ENCODE assay signal across 8 mouse cellular contexts in genomic region chr9:69455391-69455790, GRCm38 (mm10). TPM values are rescaled to one million over a fixed set of nuclear protein-coding genes. Genes with fewer than 3 reads are reported as not detected.
A peak's percentile ranks its signal among the peaks of the same experiment; 100 is the strongest.
DNase-seq lines count a peak whose midpoint lies in the region; ATAC-seq lines count a peak whose summit lies in the region.

No protein-coding gene starts in this region.

- H3K27me3 ChIP-seq in midbrain, embryonic 16.5 days (ENCODE audit: control insufficient read depth, insufficient read depth, low read depth, low read length): peaks cover 16% of the 10 kb centered on the region
- H3K27me3 ChIP-seq in midbrain, embryonic 13.5 days: peaks cover 42% of the 10 kb centered on the region
- H3K27me3 ChIP-seq in embryonic facial prominence, embryonic 11.5 days (ENCODE audit: control insufficient read depth, insufficient read depth, low read length): no peaks in the 10 kb centered on the region
- no peaks in the 10 kb centered on the region for H3K27me3 ChIP-seq in kidney, embryonic 14.5 days (ENCODE audit: control insufficient read depth, insufficient read depth, low read length)

- ATAC-seq in midbrain, embryonic 16.5 days: no peak
- no peak for ATAC-seq in midbrain, embryonic 13.5 days
- no peak for ATAC-seq in embryonic facial prominence, embryonic 11.5 days (replicated peaks; ENCODE audit: insufficient number of reproducible peaks, low FRiP score, low TSS enrichment, low read depth)
- no peak for ATAC-seq in kidney, embryonic 14.5 days (ENCODE audit: low FRiP score, low TSS enrichment)

- intact Hi-C loops in left cerebral cortex, postnatal 36 days (cut with DNase I): no loop called here

- no peak overlapping the region for H3K9ac ChIP-seq in midbrain, embryonic 16.5 days (ENCODE audit: low read depth, low read length)
- no peak overlapping the region for H3K9ac ChIP-seq in midbrain, embryonic 13.5 days (replicated peaks)
- H3K9ac ChIP-seq in embryonic facial prominence, embryonic 11.5 days (replicated peaks; ENCODE audit: low read length): no peak overlapping the region
- peak overlapping the region; percentile 14; the same call in 1 of the 2 replicates for H3K9ac ChIP-seq in kidney, embryonic 14.5 days (ENCODE audit: low read depth, low read length)

- no peak overlapping the region for H3K27ac ChIP-seq in midbrain, embryonic 16.5 days (ENCODE audit: low read length)
- H3K27ac ChIP-seq in midbrain, embryonic 13.5 days: no peak overlapping the region
- H3K27ac ChIP-seq in embryonic facial prominence, embryonic 11.5 days (replicated peaks; ENCODE audit: low read depth, low read length): no peak overlapping the region
- peak overlapping the region; percentile 90 for H3K27ac ChIP-seq in kidney, embryonic 14.5 days (ENCODE audit: low read depth, low read length)

- H3K4me1 ChIP-seq in midbrain, embryonic 16.5 days (ENCODE audit: control insufficient read depth, insufficient read depth, low read length): peaks cover 18% of the 10 kb centered on the region
- peaks cover 25% of the 10 kb centered on the region for H3K4me1 ChIP-seq in midbrain, embryonic 13.5 days (replicated peaks)
- peaks cover 9% of the 10 kb centered on the region for H3K4me1 ChIP-seq in embryonic facial prominence, embryonic 11.5 days (ENCODE audit: control insufficient read depth, insufficient read depth, low read length)
- peaks cover 49% of the 10 kb centered on the region for H3K4me1 ChIP-seq in kidney, embryonic 14.5 days (ENCODE audit: control insufficient read depth, insufficient read depth, low read length)

- H3K36me3 ChIP-seq in midbrain, embryonic 16.5 days (ENCODE audit: control insufficient read depth, insufficient read depth, low read length): no peaks in the 10 kb centered on the region
- H3K36me3 ChIP-seq in midbrain, embryonic 13.5 days: no peaks in the 10 kb centered on the region
- H3K36me3 ChIP-seq in embryonic facial prominence, embryonic 11.5 days (replicated peaks; ENCODE audit: control insufficient read depth, insufficient read depth, low read depth, low read length): no peaks in the 10 kb centered on the region
- peaks cover 3% of the 10 kb centered on the region; the same call in 1 of the 2 replicates for H3K36me3 ChIP-seq in kidney, embryonic 14.5 days (ENCODE audit: control insufficient read depth, insufficient read depth, low read length)

- H3K4me3 ChIP-seq in midbrain, embryonic 16.5 days (ENCODE audit: low read depth, low read length): no peak overlapping the region
- H3K4me3 ChIP-seq in midbrain, embryonic 13.5 days (replicated peaks): no peak overlapping the region
- no peak overlapping the region for H3K4me3 ChIP-seq in embryonic facial prominence, embryonic 11.5 days (ENCODE audit: low read depth, low read length)
- peak overlapping the region; percentile 63 for H3K4me3 ChIP-seq in kidney, embryonic 14.5 days (ENCODE audit: low read length)

- no peaks in the 10 kb centered on the region for H3K9me3 ChIP-seq in midbrain, embryonic 16.5 days (replicated peaks; ENCODE audit: control insufficient read depth, low read length, poor library complexity, severe bottlenecking)
- no peaks in the 10 kb centered on the region for H3K9me3 ChIP-seq in midbrain, embryonic 13.5 days
- no peaks in the 10 kb centered on the region for H3K9me3 ChIP-seq in embryonic facial prominence, embryonic 11.5 days (replicated peaks; ENCODE audit: control insufficient read depth, low read length)
- H3K9me3 ChIP-seq in kidney, embryonic 14.5 days (ENCODE audit: control insufficient read depth, low read length): no peaks in the 10 kb centered on the region

- WGBS in midbrain, embryonic 16.5 days: 84% methylated on average over 4 of the region's 4 CpGs
- 76% methylated on average over 4 of the region's 4 CpGs for WGBS in midbrain, embryonic 13.5 days
- WGBS in embryonic facial prominence, embryonic 11.5 days: 70% methylated on average over 4 of the region's 4 CpGs
- 48% methylated on average over 4 of the region's 4 CpGs for WGBS in kidney, embryonic 14.5 days

- H3K4me2 ChIP-seq in midbrain, embryonic 16.5 days (ENCODE audit: low read length): peak overlapping the region; percentile 11
- H3K4me2 ChIP-seq in midbrain, embryonic 13.5 days (replicated peaks): no peak overlapping the region
- peak overlapping the region; percentile 24; the same call in 1 of the 2 replicates for H3K4me2 ChIP-seq in embryonic facial prominence, embryonic 11.5 days (ENCODE audit: low read depth, low read length)
- peak overlapping the region; percentile 77 for H3K4me2 ChIP-seq in kidney, embryonic 14.5 days (replicated peaks; ENCODE audit: low read depth, low read length)

- DNase-seq in embryonic facial prominence, embryonic 11.5 days (ENCODE audit: low spot score): no peak
- peak; percentile 44 to 50 for DNase-seq in lung, postnatal 4 days
- DNase-seq in left cerebral cortex, postnatal 36 days (ENCODE audit: low spot score in 2 of 2): no peak
- DNase-seq in left cerebral cortex, adult 11 months (ENCODE audit: low spot score): no peak
- no peak for DNase-seq in frontal cortex, postnatal 14 days (ENCODE audit: low spot score in 2 of 2)

RNA-seq across cellular contexts. Expression of gene Anxa2, which starts 2.0 kb away (rescaled TPM):
- 95.3 and 96.4 TPM in 2 replicates for polyA plus RNA-seq in midbrain, embryonic 16.5 days (2015; fragmentation: Nextera tagmentation; extraction: Ambion mirVana)
- 96.0 and 115 TPM in 2 replicates for polyA plus RNA-seq in midbrain, embryonic 13.5 days (2015; fragmentation: Nextera tagmentation; extraction: Ambion mirVana)
- polyA plus RNA-seq in embryonic facial prominence, embryonic 11.5 days (2014; fragmentation: Nextera tagmentation; extraction: Ambion mirVana): 288 and 316 TPM in 2 replicates
- polyA plus RNA-seq in kidney, embryonic 14.5 days (2014; fragmentation: Nextera tagmentation; extraction: Ambion mirVana): 463 and 482 TPM in 2 replicates
- total RNA-seq in left cerebral cortex, postnatal 36 days (2021): 10 to 100 TPM in 1 of 2 experiments, 1 to 10 TPM in 1; 9.5 to 14.3 TPM

RNA-seq across cellular contexts. Expression of gene Ice2, which starts 57.7 kb away (rescaled TPM):
- polyA plus RNA-seq in midbrain, embryonic 16.5 days (2015; fragmentation: Nextera tagmentation; extraction: Ambion mirVana): 9.8 and 11.7 TPM in 2 replicates
- 13.2 and 14.3 TPM in 2 replicates for polyA plus RNA-seq in midbrain, embryonic 13.5 days (2015; fragmentation: Nextera tagmentation; extraction: Ambion mirVana)
- polyA plus RNA-seq in embryonic facial prominence, embryonic 11.5 days (2014; fragmentation: Nextera tagmentation; extraction: Ambion mirVana): 27.3 and 32.1 TPM in 2 replicates
- 19.7 and 23.3 TPM in 2 replicates for polyA plus RNA-seq in kidney, embryonic 14.5 days (2014; fragmentation: Nextera tagmentation; extraction: Ambion mirVana)
- 10 to 100 TPM in 1 of 2 experiments, 1 to 10 TPM in 1; 8.7 to 12.0 TPM for total RNA-seq in left cerebral cortex, postnatal 36 days (2021)

Comparison
In these comparisons a context has a peak if more than half of its experiments do, and no peak if none do; other contexts are left out.
1. DNase-seq: peak in lung, postnatal 4 days (2 of 2); none in embryonic facial prominence, embryonic 11.5 days (single experiment), left cerebral cortex, postnatal 36 days (0 of 2), left cerebral cortex, adult 11 months (single experiment) and frontal cortex, postnatal 14 days (0 of 2).